Mouse (Mus musculus) liver, adult 10 weeks (tissue): ENCODE results near the gene Cidec. TPM values are rescaled to one million over a fixed set of nuclear protein-coding genes. Genes with fewer than 3 reads are reported as not detected.

Experiments
- polyA plus RNA-seq: library from polyadenylated mRNA; stranded (reverse); fragments of 350-450 nt; fragmentation: Illumina TruSeq; extraction: RNeasy Lipid Tissue Mini Kit (QIAGEN cat#74804); gene quantifications from one replicate; pipeline ENCODE4 v1.2.3, GENCODE M21; 2014; ENCODE audit warnings: low read depth, low replicate concordance

The Cidec gene
- polyA plus RNA-seq: not detected

DNA sequence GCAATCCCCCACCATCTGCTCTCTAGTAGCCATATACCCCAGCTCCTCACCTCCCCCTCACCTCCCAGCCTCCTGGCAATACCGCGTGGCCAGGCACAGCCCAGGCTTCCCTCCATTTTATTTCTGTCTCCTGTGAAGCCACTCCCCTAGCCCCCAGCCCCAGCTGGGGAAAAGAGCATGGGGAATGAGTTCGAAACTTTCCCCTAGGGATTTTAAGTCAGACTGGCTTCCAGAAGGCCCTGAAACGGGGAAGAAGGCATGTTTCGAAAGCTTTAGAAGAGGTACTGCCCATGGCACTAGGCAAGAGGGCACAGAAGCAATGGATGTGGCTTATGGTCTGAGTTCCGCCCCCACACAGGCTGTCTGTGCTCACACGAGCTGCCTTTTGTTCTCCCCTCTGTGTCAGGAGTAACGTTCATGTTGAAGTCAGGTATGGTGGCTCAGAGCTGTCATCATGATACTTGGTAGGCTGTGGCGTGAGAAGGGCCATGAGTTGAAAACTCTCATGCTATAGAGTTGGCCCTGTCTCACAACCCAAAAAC lies at the start of gene Cidec:
Gene Cidec (minus strand): TSS at position 97 of the 542 bp plus-strand sequence.

DNA sequence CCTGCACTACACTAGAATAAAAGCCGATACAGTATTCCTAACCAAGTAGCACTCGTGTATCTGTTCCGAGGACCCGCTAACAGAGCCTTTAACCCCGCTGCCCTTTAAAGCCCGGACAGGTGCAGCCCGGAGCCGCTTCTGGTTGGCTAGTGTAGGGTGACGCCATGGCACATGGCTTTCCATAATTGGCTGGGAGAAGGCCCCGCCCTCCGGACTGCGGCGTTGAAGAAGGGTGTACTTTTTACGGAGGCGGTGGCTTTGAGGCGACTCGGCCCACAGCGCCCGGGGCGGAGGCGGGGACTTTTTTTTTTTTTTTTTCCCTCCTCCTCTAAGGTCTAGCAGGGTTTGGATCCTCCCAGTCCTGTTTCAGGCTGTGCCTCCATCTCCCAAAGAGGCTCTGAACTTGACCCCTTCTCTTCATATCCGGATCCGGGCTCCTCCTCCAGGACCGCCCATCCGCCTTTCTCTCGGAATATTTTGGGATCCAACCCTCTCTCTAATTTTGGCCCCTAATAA lies 47.6 kb upstream of the Cidec start, which contains the start of gene Creld1:
Gene Creld1 (plus strand): TSS at position 198 of the 516 bp plus-strand sequence.

DNA sequence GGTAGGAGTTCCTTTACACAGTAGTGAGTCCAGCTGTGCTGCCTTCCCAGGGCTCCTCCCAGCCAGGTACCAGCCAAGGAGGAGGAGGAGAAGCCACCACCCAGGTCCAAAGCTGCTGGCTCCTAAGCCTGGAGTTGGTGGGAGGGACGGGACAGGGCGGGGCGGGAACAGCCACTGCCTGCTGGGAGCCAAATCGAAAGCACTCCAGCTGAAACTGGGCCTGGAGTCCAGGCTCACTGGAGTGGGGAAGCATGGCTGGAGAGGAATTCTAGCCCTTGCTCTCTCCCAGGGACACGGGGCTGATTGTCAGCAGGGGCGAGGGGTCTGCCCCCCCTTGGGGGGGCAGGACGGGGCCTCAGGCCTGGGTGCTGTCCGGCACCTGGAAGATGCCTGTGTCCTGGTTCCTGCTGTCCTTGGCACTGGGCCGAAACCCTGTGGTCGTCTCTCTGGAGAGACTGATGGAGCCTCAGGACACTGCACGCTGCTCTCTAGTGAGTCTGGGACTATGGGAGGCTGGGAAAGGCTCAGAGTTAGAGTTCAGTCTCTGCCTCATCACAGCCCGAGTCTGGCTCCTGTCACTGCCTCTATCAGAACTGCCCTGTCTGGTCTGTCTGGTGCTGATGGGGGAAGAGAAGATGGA lies 35.9 kb upstream of the Cidec start, which contains the start of gene Il17rc:
Gene Il17rc (plus strand): TSS at position 131 of the 640 bp plus-strand sequence.

DNA sequence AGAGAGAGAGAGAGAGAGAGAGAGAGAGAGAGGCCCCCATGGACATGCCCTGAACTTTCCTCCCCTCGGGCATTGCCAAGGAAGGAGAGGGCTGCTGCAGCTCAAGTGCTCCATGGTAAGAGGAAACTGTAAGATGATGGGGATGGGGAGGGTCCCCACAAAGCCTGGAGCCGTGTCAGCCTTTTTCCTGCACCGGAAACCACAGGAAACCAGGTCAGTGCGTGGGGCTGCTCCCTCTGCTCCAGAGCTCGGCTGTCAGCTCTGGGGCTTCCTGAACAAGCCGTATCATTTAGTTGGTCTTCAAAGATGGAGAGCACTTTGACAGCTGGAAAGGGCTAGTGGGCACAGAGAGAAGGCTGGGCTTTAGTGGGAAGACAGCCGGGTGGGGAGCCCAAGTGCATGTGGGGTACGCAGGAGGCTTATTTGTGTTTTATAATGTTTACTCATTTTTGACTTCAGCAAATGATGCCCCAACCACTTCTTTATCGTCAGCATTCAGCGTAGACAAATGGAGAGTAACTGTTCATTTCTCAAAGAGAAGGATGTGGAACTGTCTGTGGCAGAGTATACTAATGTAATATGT lies 22.5 kb upstream of the Cidec start, which contains the start of gene Il17re:
Gene Il17re (plus strand): TSS at position 533 of the 583 bp plus-strand sequence.

DNA sequence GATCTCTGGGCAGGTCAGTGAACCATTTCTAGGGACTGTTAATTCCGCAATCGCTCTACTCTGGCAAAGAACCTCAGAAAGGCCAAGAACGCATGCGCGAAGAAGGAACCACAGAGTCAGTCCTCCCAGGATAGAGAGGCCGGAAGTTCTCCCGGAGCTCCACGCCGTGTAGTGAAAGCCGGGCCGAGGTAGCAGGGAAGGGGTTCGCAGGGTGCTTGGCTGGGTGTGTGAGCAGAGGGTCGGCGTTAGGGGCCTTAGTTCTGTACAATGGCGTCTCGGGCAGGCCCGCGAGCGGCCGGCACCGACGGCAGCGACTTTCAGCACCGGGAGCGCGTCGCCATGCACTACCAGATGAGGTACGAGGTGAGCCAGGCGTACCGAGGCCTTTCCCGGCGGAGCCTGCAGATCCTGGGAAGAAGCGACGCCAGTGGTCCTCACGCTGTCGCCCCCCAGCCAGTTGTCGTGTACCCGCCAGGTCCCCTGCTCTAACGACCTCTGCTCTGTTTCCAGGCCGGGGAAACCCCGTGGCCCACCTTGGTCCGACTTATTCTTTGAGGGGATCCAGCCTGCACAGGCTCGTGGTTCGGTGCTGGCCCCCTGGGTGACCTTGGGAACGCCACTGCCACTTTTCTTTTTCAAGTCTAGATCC lies 7.0 kb upstream of the Cidec start, which contains the start of gene Jagn1:
Gene Jagn1 (plus strand): TSS at position 128 of the 649 bp plus-strand sequence.

DNA sequence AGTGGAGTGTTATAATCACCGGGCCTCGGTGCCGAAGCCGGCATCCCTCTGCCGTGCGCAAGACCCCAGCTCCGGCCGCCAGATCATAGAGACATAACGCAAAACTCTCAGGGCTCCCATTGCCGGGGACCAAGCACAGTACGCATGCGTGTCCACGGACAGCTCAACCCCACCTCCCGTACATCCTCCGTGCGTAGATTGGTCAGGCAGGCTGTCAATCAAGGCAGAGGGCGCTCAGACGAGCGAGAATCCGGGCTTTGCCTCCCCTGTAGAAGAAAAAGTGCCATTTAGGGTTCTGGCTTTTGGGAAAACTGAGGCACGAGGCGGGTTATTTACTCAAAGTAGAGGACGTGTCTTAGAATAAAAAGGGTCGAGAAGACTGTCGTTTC lies 16.4 kb downstream of the Cidec start, which contains the start of gene Rpusd3:
Gene Rpusd3 (minus strand): TSS at position 142 of the 389 bp plus-strand sequence.

DNA sequence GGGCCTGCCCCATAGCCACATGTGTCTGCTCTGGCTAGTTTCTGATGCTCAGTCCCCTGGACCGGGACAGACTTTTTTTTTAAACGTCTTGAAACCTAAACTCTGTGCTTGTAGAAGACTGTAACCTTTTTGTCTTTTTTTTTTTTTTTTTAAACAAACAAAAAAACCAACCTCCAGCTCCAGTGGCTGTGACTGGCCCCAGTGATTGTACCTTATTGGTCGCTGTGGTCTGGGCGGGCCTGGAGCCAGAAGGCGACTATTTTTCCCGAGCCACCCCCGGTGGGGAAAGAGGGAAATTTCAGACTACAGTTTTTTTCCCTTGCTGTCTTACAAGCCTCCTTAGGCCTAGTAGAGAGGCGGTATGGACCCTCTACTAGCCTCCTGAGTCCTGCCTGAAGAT lies 46.6 kb downstream of the Cidec start, which contains the start of gene Ttll3:
Gene Ttll3 (plus strand): TSS at position 301 of the 400 bp plus-strand sequence.

DNA sequence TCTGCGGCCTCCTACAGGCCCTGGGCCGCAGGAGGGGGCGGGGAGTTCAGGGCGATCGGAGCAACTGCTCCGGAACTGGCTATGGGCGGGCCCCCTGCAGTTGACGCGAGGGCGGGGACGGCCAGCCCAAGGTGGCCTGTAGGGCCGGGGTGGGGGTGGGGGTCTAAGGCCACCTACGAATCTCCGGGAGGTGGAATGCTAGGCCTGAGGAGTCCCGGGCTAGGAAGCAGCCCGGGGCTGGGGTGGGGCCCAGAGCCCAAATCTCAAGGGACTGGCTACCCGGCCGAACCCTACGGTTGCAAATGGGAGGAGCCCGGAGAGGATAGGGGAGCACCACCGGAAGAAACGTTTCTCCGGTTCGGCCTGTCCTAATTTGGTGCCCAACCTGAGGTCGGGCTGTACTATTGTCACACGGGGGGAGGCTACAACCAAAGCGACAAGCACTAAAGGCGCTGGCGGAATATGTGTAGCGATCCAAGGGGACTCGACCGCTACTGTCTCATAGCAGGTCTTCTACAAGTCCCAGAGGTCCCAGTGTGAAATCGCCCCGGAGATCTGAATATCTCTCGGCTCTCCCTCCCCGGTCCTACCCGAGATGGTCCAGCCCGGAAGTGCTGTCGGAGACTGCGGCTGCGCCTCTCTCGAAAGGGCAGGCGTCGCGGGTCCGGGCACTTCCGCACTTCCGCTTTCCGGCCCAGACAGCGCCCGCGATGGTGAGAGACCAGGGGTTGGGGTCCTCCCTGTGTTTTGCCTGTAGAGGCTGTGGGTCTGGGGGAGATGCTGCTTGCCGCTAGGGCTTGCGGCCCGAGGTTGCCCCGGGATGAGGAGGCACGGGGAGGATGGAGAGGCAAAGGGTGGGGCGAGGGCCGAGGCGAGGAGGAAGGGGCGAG lies 57.8 kb downstream of the Cidec start, which contains the start of the genes Tada3 and Arpc4:
Gene Tada3 (minus strand): TSS at position 388 of the 890 bp plus-strand sequence.
Gene Arpc4 (plus strand): TSS at position 620 of the 890 bp plus-strand sequence.

Other genes with a start within 250 kb of the Cidec start
- gene Lhfpl4, start 240.4 kb downstream of the Cidec start, polyA plus RNA-seq: not detected
- 15.3 TPM for gene Mtmr14, start 197.9 kb downstream of the Cidec start, polyA plus RNA-seq
- gene Cpne9, start 153.5 kb downstream of the Cidec start, polyA plus RNA-seq: not detected
- 1.6 TPM for gene Brpf1, start 128.6 kb downstream of the Cidec start, polyA plus RNA-seq
- gene Ogg1, start 108.8 kb downstream of the Cidec start, polyA plus RNA-seq: 1.8 TPM
- gene Camk1, start 91.8 kb downstream of the Cidec start, polyA plus RNA-seq: 7.2 TPM
- gene Tada3, start 57.9 kb downstream of the Cidec start, polyA plus RNA-seq: 1.7 TPM
- 50.2 TPM for gene Arpc4, start 57.6 kb downstream of the Cidec start, polyA plus RNA-seq
- gene Ttll3, start 46.5 kb downstream of the Cidec start, polyA plus RNA-seq: 0.93 TPM
- 1.1 TPM for gene Rpusd3, start 16.4 kb downstream of the Cidec start, polyA plus RNA-seq
- 15.9 TPM for gene Jagn1, start 6.8 kb upstream of the Cidec start, polyA plus RNA-seq
- gene Il17re, start 22.7 kb upstream of the Cidec start, polyA plus RNA-seq: 0.21 TPM
- 1.3 TPM for gene Il17rc, start 35.7 kb upstream of the Cidec start, polyA plus RNA-seq
- gene Creld1, start 47.5 kb upstream of the Cidec start, polyA plus RNA-seq: 5.1 TPM
- not detected for gene Prrt3, start 66.2 kb upstream of the Cidec start, polyA plus RNA-seq
- gene Emc3, start 95.9 kb upstream of the Cidec start, polyA plus RNA-seq: 52.6 TPM
- gene Fancd2, start 95.9 kb upstream of the Cidec start, polyA plus RNA-seq: 0.13 TPM
- gene Fancd2os, start 165.0 kb upstream of the Cidec start, polyA plus RNA-seq: not detected
- 31.4 TPM for gene Brk1, start 169.0 kb upstream of the Cidec start, polyA plus RNA-seq
- gene Vhl, start 188.2 kb upstream of the Cidec start, polyA plus RNA-seq: 9.2 TPM
- gene Irak2, start 202.7 kb upstream of the Cidec start, polyA plus RNA-seq: 9.0 TPM